In genomic region chr6:83156259-83156684, GRCm38 (mm10) we compare ENCODE assay signal across 8 mouse cellular contexts. TPM values are rescaled to one million over a fixed set of nuclear protein-coding genes. Genes with fewer than 3 reads are reported as not detected.
A peak's percentile ranks its signal among the peaks of the same experiment; 100 is the strongest.
DNase-seq lines count a peak whose midpoint lies in the region; ATAC-seq lines count a peak whose summit lies in the region.

Gene Wdr54, minus strand, starts transcription at chr6:83156397.
Gene 1700003E16Rik, plus strand, starts transcription at chr6:83156404.

- ATAC-seq in kidney, embryonic 15.5 days (replicated peaks; ENCODE audit: low FRiP score): peak; percentile 85
- peak; percentile 35 for ATAC-seq in liver, embryonic 13.5 days (ENCODE audit: low read depth)

- 1% methylated on average over 32 of the region's 32 CpGs for WGBS in kidney, embryonic 15.5 days
- 3% methylated on average over 32 of the region's 32 CpGs for WGBS in liver, embryonic 13.5 days (ENCODE audit: insufficient replicate concordance)

- H3K4me2 ChIP-seq in kidney, embryonic 15.5 days: peak within 1 kb of the TSS; percentile 90
- H3K4me2 ChIP-seq in liver, embryonic 13.5 days: peak within 1 kb of the TSS; percentile 78

- H3K4me3 ChIP-seq in kidney, embryonic 15.5 days (replicated peaks): peak within 1 kb of the TSS; percentile 62
- peak within 1 kb of the TSS; percentile 54 for H3K4me3 ChIP-seq in liver, embryonic 13.5 days (replicated peaks)

- peaks cover 21% of the 10 kb centered on the region for H3K36me3 ChIP-seq in kidney, embryonic 15.5 days
- H3K36me3 ChIP-seq in liver, embryonic 13.5 days: no peaks in the 10 kb centered on the region

- H3K9me3 ChIP-seq in kidney, embryonic 15.5 days (replicated peaks): no peaks in the 10 kb centered on the region
- H3K9me3 ChIP-seq in liver, embryonic 13.5 days (replicated peaks): no peaks in the 10 kb centered on the region

- peaks cover 19% of the 10 kb centered on the region for H3K27me3 ChIP-seq in kidney, embryonic 15.5 days
- H3K27me3 ChIP-seq in liver, embryonic 13.5 days: peaks cover 71% of the 10 kb centered on the region

- peak within 1 kb of the TSS; percentile 44 for H3K9ac ChIP-seq in kidney, embryonic 15.5 days
- H3K9ac ChIP-seq in liver, embryonic 13.5 days: peak within 1 kb of the TSS; percentile 34; the same call in 1 of the 2 replicates

- DNase-seq in A20 (ENCODE audit: low read depth, low spot score): peak; percentile 73
- peak; percentile 87 for DNase-seq in R1 (ENCODE audit: low read depth, low spot score)
- peak; percentile 96 for DNase-seq in embryo, embryonic 10.5 days (ENCODE audit: low spot score)
- peak; percentile 35 to 43 for DNase-seq in heart, adult 9 months (ENCODE audit: low spot score in 2 of 2)
- DNase-seq in liver, embryonic 13.5 days: peak; percentile 23
- DNase-seq in naive thymus-derived CD4-positive, alpha-beta T cell, adult 2 months (ENCODE audit: low read depth): peak; percentile 61
- peak; percentile 57 for DNase-seq in thymus, postnatal 0 days (ENCODE audit: low spot score)

- H3K27ac ChIP-seq in kidney, embryonic 15.5 days: no peak within 1 kb of the TSS
- no peak within 1 kb of the TSS for H3K27ac ChIP-seq in liver, embryonic 13.5 days

- peaks cover 17% of the 10 kb centered on the region for H3K4me1 ChIP-seq in kidney, embryonic 15.5 days
- H3K4me1 ChIP-seq in liver, embryonic 13.5 days (replicated peaks): peaks cover 28% of the 10 kb centered on the region

RNA-seq across cellular contexts. Expression of gene Wdr54, which starts in this region (rescaled TPM):
- polyA plus RNA-seq in kidney, embryonic 15.5 days (2015; fragmentation: Nextera tagmentation; extraction: Ambion mirVana): 6.6 and 8.3 TPM in 2 replicates
- 0.60 and 0.67 TPM in 2 replicates for polyA plus RNA-seq in liver, embryonic 13.5 days (2015; fragmentation: Nextera tagmentation; extraction: Ambion mirVana)
- polyA plus RNA-seq in thymus, postnatal 0 days (2015; fragmentation: Nextera tagmentation; extraction: Ambion mirVana): 0.67 and 0.95 TPM in 2 replicates

RNA-seq across cellular contexts. Expression of gene 1700003E16Rik, which starts in this region (rescaled TPM):
- polyA plus RNA-seq in kidney, embryonic 15.5 days (2015; fragmentation: Nextera tagmentation; extraction: Ambion mirVana): 1.6 and 2.4 TPM in 2 replicates
- polyA plus RNA-seq in liver, embryonic 13.5 days (2015; fragmentation: Nextera tagmentation; extraction: Ambion mirVana): 0.15 and 0.20 TPM in 2 replicates
- polyA plus RNA-seq in thymus, postnatal 0 days (2015; fragmentation: Nextera tagmentation; extraction: Ambion mirVana): 0.21 and 0.44 TPM in 2 replicates

Comparison
In these comparisons a context has a peak if more than half of its experiments do, and no peak if none do; other contexts are left out.
1. Peak in DNase-seq, ATAC-seq, H3K4me3 ChIP-seq, H3K9ac ChIP-seq and H3K4me2 ChIP-seq in liver, embryonic 13.5 days; RNA of the genes that start here not detected or under 1 TPM.
2. Peak in DNase-seq in thymus, postnatal 0 days; RNA of the genes that start here not detected or under 1 TPM.
3. DNase-seq: peak in every context shown above with its lines; median percentile 96 in embryo, embryonic 10.5 days; 87 in R1; 73 in A20; 61 in naive thymus-derived CD4-positive, alpha-beta T cell, adult 2 months; 57 in thymus, postnatal 0 days; 39 in heart, adult 9 months; 23 in liver, embryonic 13.5 days.